Comparison of ENCODE assay signal across 16 mouse cellular contexts in genomic region chr4:131220966-131221365, GRCm38 (mm10).
"Had no signal": no experiment of that assay in that cellular context is flagged by ENCODE, and none has a peak within 500 bp of the region (broad histone marks: within the 10 kb centered on the region; RNA-seq: fewer than 3 reads in every experiment).

No protein-coding gene starts in this region.

- DNase-seq: kidney, postnatal 10 days; kidney, postnatal 4 days; liver; liver, embryonic 13.5 days; liver, postnatal 0 days; lung, postnatal 14 days; right cerebral cortex, postnatal 14 days; thymus, adult 2 months; thymus, postnatal 25 days had no signal

- H3K27me3 ChIP-seq: limb, embryonic 12.5 days; liver, embryonic 13.5 days; lung, embryonic 15.5 days; megakaryocyte, embryonic 14.5 days; stomach, embryonic 15.5 days had no signal

- H3K9me3 ChIP-seq: lung, embryonic 15.5 days; stomach, embryonic 15.5 days had no signal

- ATAC-seq: liver, postnatal 0 days; midbrain, embryonic 16.5 days had no signal

- H3K27ac ChIP-seq: layer of hippocampus, adult 2 months; limb, embryonic 12.5 days; liver, embryonic 13.5 days; lung, embryonic 15.5 days; macrophage; stomach, embryonic 15.5 days had no signal

- H3K4me2 ChIP-seq: limb, embryonic 12.5 days; liver, embryonic 13.5 days; lung, embryonic 15.5 days; stomach, embryonic 15.5 days had no signal

- H3K4me1 ChIP-seq: liver, embryonic 13.5 days; megakaryocyte, embryonic 14.5 days; stomach, embryonic 15.5 days had no signal

- H3K36me3 ChIP-seq: limb, embryonic 12.5 days; liver, embryonic 13.5 days; lung, embryonic 15.5 days; stomach, embryonic 15.5 days had no signal

- H3K4me3 ChIP-seq: layer of hippocampus, adult 2 months; limb, embryonic 12.5 days; liver, embryonic 13.5 days; lung, embryonic 15.5 days; megakaryocyte, embryonic 14.5 days; stomach, embryonic 15.5 days had no signal

- H3K9ac ChIP-seq: limb, embryonic 12.5 days; liver, embryonic 13.5 days; liver, postnatal 0 days; lung, embryonic 15.5 days; stomach, embryonic 15.5 days had no signal
